Mouse (Mus musculus) limb, embryonic 11.5 days (tissue): ENCODE measurements around the gene Tmem203. TPM values are rescaled to one million over a fixed set of nuclear protein-coding genes. Genes with fewer than 3 reads are reported as not detected.

Experiments
- ATAC-seq: fragments of 200-750 bp; cut with Nextera tagmentation; 2 replicates; pipeline ENCODE4 v1.8.0; 2017; ENCODE audit warnings: low read depth; ENCODE audit not compliant: insufficient number of reproducible peaks, low FRiP score, low TSS enrichment
- DNase-seq: peaks from one replicate; pipeline ENCODE4 v3.0.0-alpha.2; 2015; ENCODE audit warnings: low spot score
- H3K27ac ChIP-seq: fragments of 300-500 bp; sonication (generic); replicated peaks from 2 replicates; pipeline ENCODE4 v1.5.1; 2014; ENCODE audit warnings: low read depth, mild to moderate bottlenecking, low read length
- H3K27me3 ChIP-seq: fragments of 300-500 bp; sonication (generic); 2 replicates; pipeline ENCODE4 v1.6.1; 2014; ENCODE audit warnings: mild to moderate bottlenecking, low read length, mixed read lengths; ENCODE audit not compliant: control insufficient read depth, insufficient read depth
- H3K36me3 ChIP-seq: fragments of 300-500 bp; sonication (generic); 2 replicates; pipeline ENCODE4 v1.6.1; 2014; ENCODE audit warnings: mild to moderate bottlenecking, low read length, moderate library complexity, mixed read lengths; ENCODE audit not compliant: control insufficient read depth, insufficient read depth
- H3K4me1 ChIP-seq: fragments of 300-500 bp; sonication (generic); 2 replicates; pipeline ENCODE4 v1.6.1; 2014; ENCODE audit warnings: low read length, mixed read lengths; ENCODE audit not compliant: control insufficient read depth, insufficient read depth
- H3K4me2 ChIP-seq: fragments of 300-500 bp; sonication (generic); 2 replicates; pipeline ENCODE4 v1.6.1; 2014; ENCODE audit warnings: low read depth, mild to moderate bottlenecking, moderate library complexity; ENCODE audit not compliant: severe bottlenecking
- H3K4me3 ChIP-seq: fragments of 300-500 bp; sonication (generic); 2 replicates; pipeline ENCODE4 v1.5.1; 2014; ENCODE audit warnings: low read depth, low read length
- H3K9ac ChIP-seq: fragments of 300-500 bp; sonication (generic); 2 replicates; pipeline ENCODE4 v1.6.1; 2014; ENCODE audit warnings: mild to moderate bottlenecking, low read length
- H3K9me3 ChIP-seq: fragments of 300-500 bp; sonication (generic); 2 replicates; pipeline ENCODE4 v1.6.1; 2016; ENCODE audit warnings: low read length; ENCODE audit not compliant: control insufficient read depth
- WGBS: fragments of 180-500 bp; shearing (Covaris S2); extraction: QIAGEN DNeasy Blood & Tissue Kit; methylation state at CpG from one replicate; pipeline ENCODE4 v1.1.7; 2014; 5-methylcytosine and 5-hydroxymethylcytosine counted together
- polyA plus RNA-seq: library from polyadenylated mRNA; unstranded; fragments of >200 nt; fragmentation: Nextera tagmentation; extraction: Ambion mirVana; gene quantifications from 2 replicates; pipeline ENCODE4 v1.2.1, GENCODE M21; 2014

Gene Tmem203
- polyA plus RNA-seq, 1 experiment from 2014 or later, result 14.6 TPM

- 34% methylated on average over 8 of the region's 8 CpGs for WGBS
- no peak for ATAC-seq
These were observed 18.6 kb upstream of the Tmem203 start, which contains the start of gene Rnf224 for GRCm38 (mm10) chr2:25236614-25237013. Gene Rnf224, minus strand, starts transcription at chr2:25236787.

GRCm38 (mm10) chr2:25237522-25237921 is 17.7 kb upstream of the Tmem203 start:
- Histone ChIP-seq H3K4me3 (no peak overlapping the region), H3K4me2 (no peak overlapping the region), H3K9ac (no peak overlapping the region), H3K9me3 (no peaks in the 10 kb centered on the region), H3K4me1 (peaks cover 11% of the 10 kb centered on the region; the same call in 1 of the 2 replicates), H3K36me3 (no peaks in the 10 kb centered on the region), H3K27me3 (peaks cover 18% of the 10 kb centered on the region), H3K27ac (no peak overlapping the region)
- 61% methylated on average over 4 of the region's 4 CpGs for WGBS
- no peak for ATAC-seq
- DNase-seq, result no peak

More at GRCm38 (mm10) chr2:25236614-25237013, 18.6 kb upstream of the Tmem203 start, which contains the start of gene Rnf224:
- H3K9me3 ChIP-seq, result no peaks in the 10 kb centered on the region
- DNase-seq, result no peak
- H3K36me3 ChIP-seq, result no peaks in the 10 kb centered on the region
- no peak within 1 kb of the TSS for H3K9ac ChIP-seq
- peaks cover 8% of the 10 kb centered on the region; the same call in 1 of the 2 replicates for H3K4me1 ChIP-seq
- H3K27ac ChIP-seq, result no peak within 1 kb of the TSS
- H3K27me3 ChIP-seq, result peaks cover 10% of the 10 kb centered on the region
- H3K4me2 ChIP-seq, result no peak within 1 kb of the TSS
- H3K4me3 ChIP-seq, result no peak within 1 kb of the TSS

GRCm38 (mm10) chr2:25238106-25238505 is 17.1 kb upstream of the Tmem203 start:
- Histone ChIP-seq H3K9me3 (no peaks in the 10 kb centered on the region), H3K36me3 (no peaks in the 10 kb centered on the region), H3K27ac (no peak overlapping the region), H3K4me1 (peaks cover 11% of the 10 kb centered on the region; the same call in 1 of the 2 replicates), H3K4me3 (no peak overlapping the region), H3K9ac (no peak overlapping the region), H3K4me2 (no peak overlapping the region), H3K27me3 (peaks cover 23% of the 10 kb centered on the region)
- ATAC-seq, result no peak
- DNase-seq, result no peak

GRCm38 (mm10) chr2:25239766-25240165 is 15.5 kb upstream of the Tmem203 start:
- Histone ChIP-seq H3K4me1 (peaks cover 11% of the 10 kb centered on the region; the same call in 1 of the 2 replicates), H3K36me3 (no peaks in the 10 kb centered on the region), H3K27me3 (peaks cover 29% of the 10 kb centered on the region), H3K4me3 (no peak overlapping the region), H3K9me3 (no peaks in the 10 kb centered on the region), H3K9ac (no peak overlapping the region), H3K27ac (no peak overlapping the region), H3K4me2 (no peak overlapping the region; the same call in 1 of the 2 replicates)
- 88% methylated on average over 3 of the region's 3 CpGs for WGBS
- DNase-seq (no peak), ATAC-seq (no peak)

- H3K27me3 ChIP-seq, result peaks cover 29% of the 10 kb centered on the region
- peak overlapping the region; percentile 96 for H3K4me2 ChIP-seq
- no peak for ATAC-seq
These were observed 14.9 kb upstream of the Tmem203 start for GRCm38 (mm10) chr2:25240310-25240709.

GRCm38 (mm10) chr2:25240723-25241437 is 14.4 kb upstream of the Tmem203 start:
- Histone ChIP-seq H3K27ac (no peak overlapping the region), H3K9me3 (no peaks in the 10 kb centered on the region), H3K4me3 (peak overlapping the region; percentile 26), H3K27me3 (peaks cover 29% of the 10 kb centered on the region), H3K4me1 (peaks cover 11% of the 10 kb centered on the region; the same call in 1 of the 2 replicates), H3K36me3 (peaks cover 3% of the 10 kb centered on the region; the same call in 1 of the 2 replicates), H3K9ac (peak overlapping the region; percentile 23), H3K4me2 (peak overlapping the region; percentile 96)
- ATAC-seq (peak; percentile 79), DNase-seq (peak; percentile 79)
- under 1% methylated on average over 29 of the region's 29 CpGs for WGBS

More at GRCm38 (mm10) chr2:25240310-25240709, 14.9 kb upstream of the Tmem203 start:
- Histone ChIP-seq H3K9ac (no peak overlapping the region; the same call in 1 of the 2 replicates), H3K27ac (no peak overlapping the region), H3K9me3 (no peaks in the 10 kb centered on the region), H3K4me1 (peaks cover 11% of the 10 kb centered on the region; the same call in 1 of the 2 replicates), H3K4me3 (peak overlapping the region; percentile 26), H3K36me3 (peaks cover under 1% of the 10 kb centered on the region; the same call in 1 of the 2 replicates)
- WGBS, result 52% methylated on average over 8 of the region's 8 CpGs
- DNase-seq, result no peak

GRCm38 (mm10) chr2:25241438-25241775 is 13.8 kb upstream of the Tmem203 start:
- no peak overlapping the region for H3K27ac ChIP-seq
- H3K36me3 ChIP-seq, result peaks cover 3% of the 10 kb centered on the region
- WGBS, result 19% methylated on average over 6 of the region's 6 CpGs
- peak overlapping the region; percentile 96 for H3K4me2 ChIP-seq
- peaks cover 11% of the 10 kb centered on the region; the same call in 1 of the 2 replicates for H3K4me1 ChIP-seq
- no peaks in the 10 kb centered on the region for H3K9me3 ChIP-seq
- ATAC-seq (0 out of 2 replicates have a peak, but pooled peaks have one; percentile 12), DNase-seq (no peak)
- H3K27me3 ChIP-seq, result peaks cover 29% of the 10 kb centered on the region
- no peak overlapping the region for H3K9ac ChIP-seq
- peak overlapping the region; percentile 43; the same call in 1 of the 2 replicates for H3K4me3 ChIP-seq

- Histone ChIP-seq H3K9ac (peak within 1 kb of the TSS; percentile 40), H3K36me3 (peaks cover 5% of the 10 kb centered on the region), H3K4me3 (peak within 1 kb of the TSS; percentile 43), H3K27me3 (peaks cover 29% of the 10 kb centered on the region), H3K4me1 (peaks cover 11% of the 10 kb centered on the region; the same call in 1 of the 2 replicates), H3K4me2 (peak within 1 kb of the TSS; percentile 96), H3K27ac (no peak within 1 kb of the TSS), H3K9me3 (no peaks in the 10 kb centered on the region)
- DNase-seq (peak; percentile 45), ATAC-seq (no peak)
- WGBS, result under 1% methylated on average over 44 of the region's 59 CpGs
These were observed 13.1 kb upstream of the Tmem203 start, which contains the start of the genes Rnf208 and Cysrt1 for GRCm38 (mm10) chr2:25242101-25242506. Gene Rnf208, plus strand, starts transcription at chr2:25242255. Gene Cysrt1, minus strand, starts transcription at chr2:25242452.
